Mouse (Mus musculus) kidney, embryonic 16.5 days (tissue): ENCODE results near the gene Slc35b1. TPM values are rescaled to one million over a fixed set of nuclear protein-coding genes. Genes with fewer than 3 reads are reported as not detected.

Experiments used
- ATAC-seq: fragments of 200-750 bp; cut with Nextera tagmentation; 2 replicates; pipeline ENCODE4 v1.8.0; 2017; ENCODE audit warnings: moderate TSS enrichment; ENCODE audit not compliant: low FRiP score, low TSS enrichment
- H3K27ac ChIP-seq: fragments of 300-500 bp; sonication (generic); 2 replicates; pipeline ENCODE4 v1.5.1; 2014; ENCODE audit warnings: low read length
- H3K27me3 ChIP-seq: fragments of 300-500 bp; sonication (generic); 2 replicates; pipeline ENCODE4 v1.6.1; 2014; ENCODE audit warnings: low read length, control low read depth, mixed read lengths; ENCODE audit not compliant: insufficient read depth
- H3K36me3 ChIP-seq: fragments of 300-500 bp; sonication (generic); 2 replicates; pipeline ENCODE4 v1.6.1; 2014; ENCODE audit warnings: low read length, control low read depth, mixed read lengths; ENCODE audit not compliant: insufficient read depth
- H3K4me1 ChIP-seq: fragments of 300-500 bp; sonication (generic); 2 replicates; pipeline ENCODE4 v1.6.1; 2014; ENCODE audit warnings: low read length, control low read depth, mixed read lengths; ENCODE audit not compliant: insufficient read depth
- H3K4me2 ChIP-seq: fragments of 300-500 bp; sonication (generic); replicated peaks from 2 replicates; pipeline ENCODE4 v1.6.1; 2014; ENCODE audit warnings: low read depth, low read length
- H3K4me3 ChIP-seq: fragments of 300-500 bp; sonication (generic); 2 replicates; pipeline ENCODE4 v1.5.1; 2014; ENCODE audit warnings: mild to moderate bottlenecking, low read length
- H3K9ac ChIP-seq: fragments of 300-500 bp; sonication (generic); replicated peaks from 2 replicates; pipeline ENCODE4 v1.6.1; 2014; ENCODE audit warnings: low read length
- H3K9me3 ChIP-seq: fragments of 300-500 bp; sonication (generic); 2 replicates; pipeline ENCODE4 v1.6.1; 2016; ENCODE audit warnings: low read length, control low read depth
- WGBS: fragments of 180-500 bp; shearing (Covaris S2); extraction: QIAGEN DNeasy Blood & Tissue Kit; methylation state at CpG from one replicate; pipeline ENCODE4 v1.1.7; 2014; 5-methylcytosine and 5-hydroxymethylcytosine counted together
- polyA plus RNA-seq: library from polyadenylated mRNA; unstranded; fragments of >200 nt; fragmentation: Nextera tagmentation; extraction: Ambion mirVana; gene quantifications from 2 replicates; pipeline ENCODE4 v1.2.1, GENCODE M21; 2015

The Slc35b1 gene
- polyA plus RNA-seq, 1 experiment from 2014 or later = 99.2 TPM

- no peaks in the 10 kb centered on the region for H3K4me1 ChIP-seq
- 74% methylated on average over 9 of the region's 9 CpGs for WGBS
- no peak overlapping the region for H3K9ac ChIP-seq
- no peak for ATAC-seq
- peaks cover 32% of the 10 kb centered on the region for H3K36me3 ChIP-seq
- no peaks in the 10 kb centered on the region for H3K27me3 ChIP-seq
- no peak overlapping the region for H3K4me3 ChIP-seq
- no peak overlapping the region for H3K4me2 ChIP-seq
- H3K9me3 ChIP-seq = no peaks in the 10 kb centered on the region
- H3K27ac ChIP-seq = no peak overlapping the region
Observed at GRCm38 (mm10) chr11:95378926-95379325, 5.6 kb upstream of the Slc35b1 start.

GRCm38 (mm10) chr11:95379552-95379951 lies 4.9 kb upstream of the Slc35b1 start:
- Histone ChIP-seq H3K9me3 (no peaks in the 10 kb centered on the region), H3K36me3 (peaks cover 32% of the 10 kb centered on the region), H3K4me1 (no peaks in the 10 kb centered on the region), H3K4me2 (no peak overlapping the region), H3K27ac (no peak overlapping the region), H3K27me3 (no peaks in the 10 kb centered on the region), H3K4me3 (no peak overlapping the region), H3K9ac (no peak overlapping the region)
- WGBS = 71% methylated on average over 5 of the region's 5 CpGs
- ATAC-seq = no peak

GRCm38 (mm10) chr11:95380711-95381110 lies 3.8 kb upstream of the Slc35b1 start:
- no peak overlapping the region for H3K4me3 ChIP-seq
- no peak overlapping the region for H3K9ac ChIP-seq
- H3K27ac ChIP-seq = no peak overlapping the region
- peaks cover 4% of the 10 kb centered on the region for H3K4me1 ChIP-seq
- peaks cover 23% of the 10 kb centered on the region for H3K36me3 ChIP-seq
- WGBS = 89% methylated on average over 7 of the region's 7 CpGs
- H3K4me2 ChIP-seq = no peak overlapping the region
- H3K9me3 ChIP-seq = no peaks in the 10 kb centered on the region
- no peak for ATAC-seq
- H3K27me3 ChIP-seq = no peaks in the 10 kb centered on the region

DNA sequence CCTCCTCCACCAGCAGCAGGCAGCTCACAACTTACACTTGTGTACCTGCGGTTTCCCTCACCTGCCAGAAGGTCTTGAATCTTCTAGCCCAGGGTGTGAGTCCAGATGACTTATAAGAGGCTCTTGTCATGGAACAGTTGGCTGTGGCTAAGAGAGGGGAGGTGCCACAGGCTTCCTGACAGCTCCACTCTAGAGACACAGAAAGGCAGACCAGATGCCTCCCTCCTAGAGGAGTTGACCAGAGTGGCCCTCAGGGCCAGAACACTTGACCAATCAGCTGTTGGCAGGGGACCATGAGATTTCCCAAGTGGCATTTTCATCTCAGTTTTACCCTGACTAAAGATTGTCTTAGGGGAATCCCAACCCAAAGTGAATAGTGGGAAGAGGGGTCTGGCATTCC lies 3.3 kb upstream of the Slc35b1 start:
- no peak overlapping the region for H3K9ac ChIP-seq
- H3K27me3 ChIP-seq = no peaks in the 10 kb centered on the region
- no peak overlapping the region for H3K27ac ChIP-seq
- WGBS = 100% methylated on average over 1 of the region's 1 CpGs
- no peak for ATAC-seq
- H3K4me3 ChIP-seq = no peak overlapping the region
- H3K4me1 ChIP-seq = peaks cover 8% of the 10 kb centered on the region
- H3K4me2 ChIP-seq = no peak overlapping the region
- peaks cover 18% of the 10 kb centered on the region for H3K36me3 ChIP-seq
- H3K9me3 ChIP-seq = no peaks in the 10 kb centered on the region

DNA sequence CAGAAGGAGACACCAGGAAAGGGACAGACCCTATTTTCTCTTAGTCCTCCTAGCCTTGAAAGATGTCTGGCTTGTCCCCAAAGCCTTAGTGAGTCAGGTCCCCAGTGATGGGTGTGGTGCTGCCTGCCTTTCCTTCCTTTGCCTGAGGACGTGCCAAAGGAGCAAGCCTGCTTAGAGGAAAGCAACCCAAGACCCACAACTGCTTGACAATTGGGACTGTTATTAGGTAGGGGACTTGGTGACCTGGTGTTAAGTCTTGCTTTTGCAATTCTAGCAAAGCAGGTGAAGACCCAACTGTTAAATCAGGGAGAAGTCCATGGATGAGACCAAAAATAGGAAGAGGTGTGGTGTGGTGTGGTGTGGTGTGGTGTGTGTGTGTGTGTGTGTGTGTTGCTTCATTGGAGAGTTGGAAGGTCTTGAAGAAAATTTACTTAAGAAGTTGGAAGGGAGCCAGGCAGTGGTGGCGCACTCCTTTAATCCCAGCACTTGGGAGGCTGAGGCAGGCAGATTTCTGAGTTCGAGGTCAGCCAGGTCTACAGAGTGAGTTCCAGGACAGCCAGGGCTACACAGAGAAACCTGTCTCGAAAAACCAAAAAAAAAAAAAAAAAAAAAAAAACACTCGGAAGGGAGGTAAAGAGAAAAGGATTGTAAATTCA lies 1.0 kb upstream of the Slc35b1 start:
- no peak overlapping the region for H3K4me2 ChIP-seq
- no peak overlapping the region for H3K9ac ChIP-seq
- no peaks in the 10 kb centered on the region for H3K27me3 ChIP-seq
- WGBS = 84% methylated on average over 5 of the region's 5 CpGs
- H3K4me3 ChIP-seq = no peak overlapping the region
- H3K4me1 ChIP-seq = peaks cover 8% of the 10 kb centered on the region
- no peaks in the 10 kb centered on the region for H3K9me3 ChIP-seq
- peaks cover 17% of the 10 kb centered on the region for H3K36me3 ChIP-seq
- no peak overlapping the region for H3K27ac ChIP-seq
- no peak for ATAC-seq

DNA sequence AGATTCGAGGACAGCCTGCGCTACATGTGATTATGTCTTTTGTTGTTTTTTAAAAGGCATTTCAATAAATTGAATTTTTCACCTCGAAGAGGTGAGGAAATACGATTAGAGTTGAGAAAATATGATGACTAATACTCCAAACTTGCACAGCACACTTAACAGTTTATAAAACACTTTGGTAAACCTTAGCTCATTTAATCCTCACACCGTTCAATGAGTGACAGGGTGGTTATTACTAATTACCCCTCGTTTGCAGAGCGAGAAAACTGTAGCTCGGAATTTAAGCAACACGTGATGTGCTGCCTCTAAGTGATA lies 531 bp upstream of the Slc35b1 start:
- no peak for ATAC-seq
- WGBS = 42% methylated on average over 9 of the region's 9 CpGs
- peaks cover 22% of the 10 kb centered on the region for H3K36me3 ChIP-seq

DNA sequence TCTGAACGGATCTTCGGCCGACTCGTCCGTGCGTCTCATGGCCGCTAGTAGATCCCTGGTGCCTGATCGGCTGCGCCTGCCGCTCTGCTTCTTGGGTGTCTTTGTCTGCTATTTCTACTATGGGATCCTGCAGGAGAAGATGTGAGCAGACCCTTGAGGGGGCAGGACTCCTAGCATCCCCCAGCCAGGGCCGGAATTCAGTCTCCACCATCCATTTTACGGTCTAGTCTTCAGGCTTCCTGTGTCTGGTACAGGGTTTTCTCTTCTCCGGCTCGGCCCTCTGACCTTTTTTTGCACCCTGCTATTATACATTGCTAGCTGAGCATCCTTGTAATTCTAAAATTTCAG lies 455 bp downstream of the Slc35b1 start:
- no peaks in the 10 kb centered on the region for H3K9me3 ChIP-seq
- peak overlapping the region; percentile 86 for H3K9ac ChIP-seq
- 0% methylated on average over 14 of the region's 14 CpGs for WGBS
- ATAC-seq = peak; percentile 29; the same call in 1 of the 2 replicates
- no peaks in the 10 kb centered on the region for H3K27me3 ChIP-seq
- peaks cover 30% of the 10 kb centered on the region for H3K36me3 ChIP-seq
- H3K4me3 ChIP-seq = peak overlapping the region; percentile 88
- peak overlapping the region; percentile 86 for H3K27ac ChIP-seq
- peaks cover 8% of the 10 kb centered on the region for H3K4me1 ChIP-seq
- H3K4me2 ChIP-seq = peak overlapping the region; percentile 67

More for the DNA sequence above, 531 bp upstream of the Slc35b1 start:
- peak overlapping the region; percentile 64 for H3K9ac ChIP-seq
- peak overlapping the region; percentile 88 for H3K4me3 ChIP-seq
- no peaks in the 10 kb centered on the region for H3K9me3 ChIP-seq
- no peak overlapping the region for H3K27ac ChIP-seq
- H3K4me2 ChIP-seq = peak overlapping the region; percentile 67
- peaks cover 8% of the 10 kb centered on the region for H3K4me1 ChIP-seq
- no peaks in the 10 kb centered on the region for H3K27me3 ChIP-seq

DNA sequence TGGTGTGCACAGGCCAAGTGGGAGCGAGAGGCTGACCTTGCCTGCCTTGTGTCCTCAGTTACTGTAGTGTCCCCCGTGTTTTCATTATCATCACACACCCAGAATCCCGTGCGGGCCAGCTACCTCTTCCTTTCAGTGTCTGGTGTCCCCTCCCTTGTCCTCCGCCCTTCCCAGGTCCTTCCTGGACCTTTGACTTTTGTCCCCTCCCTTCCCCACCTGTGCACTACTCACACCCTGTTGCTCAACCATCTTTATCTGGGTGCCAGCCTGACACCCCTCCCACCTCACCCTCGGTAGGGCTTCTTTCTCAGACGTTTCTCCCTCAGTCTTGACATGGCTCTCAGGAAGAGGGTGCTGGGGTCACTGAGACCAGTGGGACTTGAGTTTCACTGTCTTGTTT lies 2.9 kb downstream of the Slc35b1 start:
- no peak overlapping the region for H3K27ac ChIP-seq
- H3K4me3 ChIP-seq = no peak overlapping the region
- no peaks in the 10 kb centered on the region for H3K9me3 ChIP-seq
- H3K9ac ChIP-seq = no peak overlapping the region
- H3K36me3 ChIP-seq = peaks cover 38% of the 10 kb centered on the region
- WGBS = 86% methylated on average over 7 of the region's 7 CpGs
- no peak for ATAC-seq
- no peak overlapping the region for H3K4me2 ChIP-seq
- H3K4me1 ChIP-seq = peaks cover 8% of the 10 kb centered on the region
- H3K27me3 ChIP-seq = no peaks in the 10 kb centered on the region

DNA sequence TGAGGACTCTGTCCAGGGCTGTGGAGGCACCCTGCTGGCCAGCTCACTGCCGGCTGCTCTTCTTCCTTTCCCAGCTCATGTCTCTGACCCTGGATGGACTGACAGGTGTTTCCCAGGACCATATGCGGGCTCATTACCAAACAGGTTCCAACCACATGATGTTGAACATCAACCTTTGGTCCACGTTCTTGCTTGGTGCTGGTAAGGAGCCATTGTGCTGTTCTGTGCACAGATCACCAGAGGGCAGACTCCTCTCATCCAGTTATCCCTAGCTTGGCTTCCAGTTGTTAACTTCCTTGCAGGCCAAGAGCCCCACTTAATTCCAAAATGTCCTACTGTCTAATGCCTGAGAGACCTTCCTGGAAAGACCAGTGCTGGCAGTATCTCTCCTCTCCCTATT lies 4.5 kb downstream of the Slc35b1 start:
- Histone ChIP-seq H3K9ac (no peak overlapping the region), H3K27me3 (no peaks in the 10 kb centered on the region), H3K36me3 (peaks cover 38% of the 10 kb centered on the region), H3K9me3 (no peaks in the 10 kb centered on the region), H3K4me1 (peaks cover 8% of the 10 kb centered on the region), H3K27ac (no peak overlapping the region), H3K4me3 (no peak overlapping the region), H3K4me2 (no peak overlapping the region)
- WGBS = 59% methylated on average over 3 of the region's 3 CpGs
- ATAC-seq = no peak

- Histone ChIP-seq H3K4me2 (no peak overlapping the region), H3K36me3 (peaks cover 38% of the 10 kb centered on the region), H3K4me1 (peaks cover 8% of the 10 kb centered on the region), H3K27ac (no peak overlapping the region), H3K4me3 (no peak overlapping the region), H3K9ac (no peak overlapping the region), H3K27me3 (no peaks in the 10 kb centered on the region), H3K9me3 (no peaks in the 10 kb centered on the region)
- 89% methylated on average over 6 of the region's 6 CpGs for WGBS
- no peak for ATAC-seq
Observed at GRCm38 (mm10) chr11:95390420-95390819, 5.9 kb downstream of the Slc35b1 start.
